Mouse (Mus musculus) stomach, embryonic 15.5 days (tissue): ENCODE data around the gene Nsun2. TPM values are rescaled to one million over a fixed set of nuclear protein-coding genes. Genes with fewer than 3 reads are reported as not detected.

Experiments used
- ATAC-seq: fragments of 200-750 bp; cut with Nextera tagmentation; 2 replicates; pipeline ENCODE4 v1.8.0; 2017; ENCODE audit warnings: low read depth, moderate number of reproducible peaks, moderate TSS enrichment; ENCODE audit not compliant: insufficient read depth, low FRiP score
- H3K27ac ChIP-seq: fragments of 300-500 bp; sonication (generic); 2 replicates; pipeline ENCODE4 v1.5.1; 2015; ENCODE audit warnings: mild to moderate bottlenecking, inconsistent platforms
- H3K27me3 ChIP-seq: fragments of 300-500 bp; sonication (generic); replicated peaks from 2 replicates; pipeline ENCODE4 v1.6.1; 2015; ENCODE audit warnings: inconsistent platforms
- H3K36me3 ChIP-seq: fragments of 300-500 bp; sonication (generic); 2 replicates; pipeline ENCODE4 v1.6.1; 2015; ENCODE audit warnings: inconsistent platforms
- H3K4me1 ChIP-seq: fragments of 300-500 bp; sonication (generic); 2 replicates; pipeline ENCODE4 v1.6.1; 2015; ENCODE audit warnings: inconsistent platforms
- H3K4me2 ChIP-seq: fragments of 300-500 bp; sonication (generic); 2 replicates; pipeline ENCODE4 v1.6.1; 2015; ENCODE audit warnings: mild to moderate bottlenecking, inconsistent platforms
- H3K4me3 ChIP-seq: fragments of 300-500 bp; sonication (generic); replicated peaks from 2 replicates; pipeline ENCODE4 v1.5.1; 2015; ENCODE audit warnings: inconsistent platforms
- H3K9ac ChIP-seq: fragments of 300-500 bp; sonication (generic); 2 replicates; pipeline ENCODE4 v1.6.1; 2015; ENCODE audit warnings: inconsistent platforms
- H3K9me3 ChIP-seq: fragments of 300-500 bp; sonication (generic); 2 replicates; pipeline ENCODE4 v1.6.1; 2016; ENCODE audit warnings: inconsistent platforms
- WGBS: fragments of 180-500 bp; shearing (Covaris S2); methylation state at CpG from one replicate; pipeline ENCODE4 v1.1.7; 2015; 5-methylcytosine and 5-hydroxymethylcytosine counted together
- polyA plus RNA-seq: library from polyadenylated mRNA; unstranded; fragments of >200 nt; fragmentation: Nextera tagmentation; extraction: Ambion mirVana; gene quantifications from 2 replicates; pipeline ENCODE4 v1.2.1, GENCODE M21; 2015

Nsun2 gene
- polyA plus RNA-seq, 1 experiment from 2014 or later = 117 TPM

DNA sequence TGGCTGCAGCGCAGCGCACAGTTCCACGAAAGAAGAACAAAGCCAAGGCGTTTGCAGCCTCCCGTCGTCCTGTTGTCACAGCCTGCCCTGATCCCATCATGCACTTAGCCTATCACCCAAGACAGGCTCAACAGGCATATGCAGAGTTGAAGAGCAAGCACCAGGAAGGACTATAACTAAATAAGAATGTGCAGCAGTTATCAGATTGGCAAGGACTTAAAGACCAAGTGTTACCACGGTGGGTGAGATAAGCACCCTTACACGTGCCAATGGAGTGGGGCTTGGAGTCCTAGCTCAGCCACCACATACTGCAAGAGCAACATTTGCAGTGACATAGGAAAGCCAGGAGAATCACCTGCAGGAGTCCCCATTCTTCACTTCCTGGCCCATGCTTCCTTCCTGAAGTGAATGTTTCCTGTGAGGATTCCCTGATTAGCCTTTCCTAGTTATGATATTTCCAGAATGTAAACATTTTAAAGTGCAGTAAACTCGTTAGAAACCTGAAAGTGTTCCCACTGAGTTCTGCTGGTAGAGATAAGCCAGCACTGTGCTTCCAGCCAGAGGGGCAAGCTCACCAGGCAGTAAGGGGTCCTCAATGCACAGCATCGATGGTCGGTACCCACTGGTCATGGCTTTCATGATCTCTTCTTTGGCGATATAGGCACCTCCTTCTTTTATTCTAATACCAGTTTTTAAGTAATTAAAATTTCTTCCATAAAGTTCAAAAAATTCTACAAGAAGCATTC is 27.0 kb upstream of the Nsun2 start:
- Histone ChIP-seq H3K9ac (no peak overlapping the region), H3K9me3 (no peaks in the 10 kb centered on the region), H3K4me2 (no peak overlapping the region), H3K4me1 (no peaks in the 10 kb centered on the region), H3K4me3 (no peak overlapping the region), H3K27ac (no peak overlapping the region), H3K27me3 (no peaks in the 10 kb centered on the region), H3K36me3 (peaks cover 48% of the 10 kb centered on the region)
- ATAC-seq = peak; percentile 70; the same call in 1 of the 2 replicates
- 81% methylated on average over 12 of the region's 12 CpGs for WGBS

DNA sequence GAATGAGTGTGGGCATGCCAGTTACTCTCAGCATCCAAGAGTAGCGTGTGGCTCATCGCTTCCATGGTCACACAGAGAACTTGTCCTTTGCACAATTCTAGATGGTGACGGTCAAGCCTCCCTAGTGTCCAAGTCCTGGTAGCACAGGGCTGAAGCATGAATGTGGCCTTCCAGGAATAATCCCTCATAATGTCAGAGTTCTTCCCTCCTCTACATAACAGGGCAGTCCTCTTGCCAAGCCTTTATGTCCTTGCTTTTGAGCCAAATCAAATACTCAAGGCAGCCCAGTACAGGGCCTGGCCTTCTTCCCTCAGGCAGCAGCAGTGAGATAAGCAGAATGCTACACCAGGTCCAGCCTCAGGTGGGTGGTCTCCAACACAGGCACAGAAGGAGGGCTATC is 25.9 kb upstream of the Nsun2 start:
- Histone ChIP-seq H3K27ac (no peak overlapping the region), H3K4me2 (no peak overlapping the region), H3K36me3 (peaks cover 47% of the 10 kb centered on the region), H3K9ac (no peak overlapping the region), H3K27me3 (no peaks in the 10 kb centered on the region), H3K4me1 (no peaks in the 10 kb centered on the region), H3K4me3 (no peak overlapping the region), H3K9me3 (no peaks in the 10 kb centered on the region)
- WGBS = 96% methylated on average over 3 of the region's 3 CpGs
- ATAC-seq = no peak

DNA sequence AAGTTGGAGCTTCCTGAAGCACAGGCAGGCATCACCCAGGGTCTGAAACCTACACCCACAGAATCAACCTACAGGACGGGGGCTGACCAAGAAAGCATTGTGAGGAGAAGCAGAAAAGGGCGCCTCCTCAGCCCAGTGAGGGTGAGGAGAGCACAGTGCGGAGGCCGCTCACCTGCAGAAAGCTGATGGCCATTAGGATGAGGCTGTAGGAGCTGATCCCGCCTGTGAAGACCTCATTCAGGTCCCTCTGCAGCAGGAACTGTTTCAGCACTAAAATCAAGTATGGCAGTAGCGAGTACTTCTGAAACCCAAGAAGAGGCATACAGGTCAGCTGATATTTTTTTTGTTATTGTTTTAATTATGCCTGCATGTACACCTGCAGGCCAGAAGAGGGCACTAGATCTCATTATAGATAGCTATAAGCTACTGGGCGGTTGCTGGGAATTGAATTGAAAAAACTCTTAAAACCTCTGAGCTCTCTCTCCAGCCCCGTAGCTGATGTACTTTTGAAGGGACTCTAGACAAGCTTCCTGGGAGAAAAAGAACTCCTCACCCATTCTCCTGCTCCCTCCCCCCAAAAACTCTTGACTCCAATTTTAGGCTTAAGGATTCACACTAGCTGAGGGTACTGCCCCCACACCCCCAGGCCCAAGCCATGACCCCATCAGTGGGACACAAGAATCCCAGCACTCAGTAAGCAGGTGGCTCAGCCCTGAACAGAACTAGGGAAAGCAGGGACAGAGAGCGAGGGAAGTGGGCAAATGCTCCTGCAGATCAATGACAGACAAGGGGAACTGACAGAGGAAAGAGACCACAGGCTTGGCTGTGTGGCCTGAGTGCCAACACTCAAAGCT is 23.9 kb upstream of the Nsun2 start:
- 63% methylated on average over 9 of the region's 9 CpGs for WGBS
- Histone ChIP-seq H3K9ac (no peak overlapping the region), H3K36me3 (peaks cover 34% of the 10 kb centered on the region), H3K4me2 (no peak overlapping the region), H3K27ac (no peak overlapping the region), H3K9me3 (no peaks in the 10 kb centered on the region), H3K4me3 (no peak overlapping the region), H3K4me1 (no peaks in the 10 kb centered on the region), H3K27me3 (no peaks in the 10 kb centered on the region)
- no peak for ATAC-seq

DNA sequence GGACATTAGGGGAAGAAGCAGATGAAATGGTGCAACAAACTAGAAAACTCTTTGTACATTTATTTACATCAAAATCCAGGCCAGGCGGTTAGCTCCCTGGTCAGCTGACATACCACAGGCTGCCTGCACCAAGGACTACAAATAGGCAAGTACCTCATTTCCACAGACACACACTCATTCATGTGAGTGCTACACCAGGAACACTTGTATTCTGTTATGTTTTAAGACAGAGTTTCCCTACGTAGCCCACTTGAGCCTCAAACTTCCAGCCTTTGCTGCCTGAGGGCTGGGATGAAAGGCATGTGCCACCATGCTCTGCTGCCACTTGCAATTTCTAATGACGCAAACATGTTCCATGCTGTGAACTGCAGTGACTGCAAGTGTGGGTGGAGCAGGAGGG is 18.5 kb upstream of the Nsun2 start:
- Histone ChIP-seq H3K27ac (no peak overlapping the region), H3K27me3 (no peaks in the 10 kb centered on the region), H3K9me3 (no peaks in the 10 kb centered on the region), H3K4me1 (peaks cover 5% of the 10 kb centered on the region; the same call in 1 of the 2 replicates), H3K4me3 (no peak overlapping the region), H3K36me3 (peaks cover 17% of the 10 kb centered on the region), H3K4me2 (no peak overlapping the region), H3K9ac (no peak overlapping the region)
- WGBS = 80% methylated on average over 3 of the region's 3 CpGs
- no peak for ATAC-seq

DNA sequence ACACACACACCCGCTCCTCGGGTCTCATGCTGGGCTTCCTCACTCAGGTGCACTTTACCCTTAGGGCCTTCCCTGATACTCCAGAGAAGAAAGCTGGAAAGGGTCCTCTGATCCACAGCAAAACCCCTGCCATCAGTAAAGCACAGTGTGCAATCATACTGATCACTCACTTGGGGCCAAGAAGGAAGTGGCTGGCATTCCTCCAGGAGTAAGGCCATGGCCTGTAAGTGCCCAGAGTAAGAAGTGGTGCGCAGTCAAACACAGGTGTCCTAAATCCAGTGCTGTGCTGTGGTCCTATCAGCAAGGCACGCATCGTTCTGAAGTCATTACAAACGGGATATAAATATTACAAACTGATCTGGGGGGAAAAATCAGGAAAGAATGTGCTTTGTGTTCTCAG is 16.1 kb upstream of the Nsun2 start:
- 60% methylated on average over 6 of the region's 6 CpGs for WGBS
- ATAC-seq = no peak

DNA sequence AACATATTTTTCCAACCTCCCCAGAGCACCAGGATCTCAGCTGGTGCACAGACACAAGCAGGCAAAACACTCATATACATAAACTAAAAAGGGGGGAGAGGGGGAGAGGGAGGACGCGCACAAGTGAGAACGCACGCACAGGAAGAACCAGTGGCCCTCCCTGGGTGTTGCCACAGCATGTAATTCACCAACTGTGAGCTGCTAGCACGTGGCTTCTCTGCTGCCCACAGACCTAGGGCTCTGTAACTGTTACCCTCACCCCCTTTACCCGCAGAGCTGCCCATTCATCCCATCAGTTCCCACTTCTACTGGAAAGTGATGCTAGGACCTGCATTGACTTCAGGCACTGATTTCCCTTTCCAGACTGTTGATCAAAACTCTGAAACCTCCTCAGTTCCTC is 14.4 kb upstream of the Nsun2 start:
- H3K36me3 ChIP-seq = no peaks in the 10 kb centered on the region
- no peaks in the 10 kb centered on the region for H3K27me3 ChIP-seq
- no peak for ATAC-seq
- H3K9me3 ChIP-seq = no peaks in the 10 kb centered on the region
- H3K4me1 ChIP-seq = peaks cover 12% of the 10 kb centered on the region
- WGBS = 81% methylated on average over 6 of the region's 6 CpGs
- H3K27ac ChIP-seq = no peak overlapping the region
- no peak overlapping the region for H3K9ac ChIP-seq
- H3K4me3 ChIP-seq = no peak overlapping the region
- H3K4me2 ChIP-seq = no peak overlapping the region

More for the DNA sequence above, 16.1 kb upstream of the Nsun2 start:
- H3K9me3 ChIP-seq = no peaks in the 10 kb centered on the region
- no peak overlapping the region for H3K27ac ChIP-seq
- no peak overlapping the region for H3K9ac ChIP-seq
- H3K4me3 ChIP-seq = no peak overlapping the region
- no peaks in the 10 kb centered on the region for H3K27me3 ChIP-seq
- H3K4me2 ChIP-seq = no peak overlapping the region
- H3K4me1 ChIP-seq = peaks cover 10% of the 10 kb centered on the region
- peaks cover 6% of the 10 kb centered on the region for H3K36me3 ChIP-seq

DNA sequence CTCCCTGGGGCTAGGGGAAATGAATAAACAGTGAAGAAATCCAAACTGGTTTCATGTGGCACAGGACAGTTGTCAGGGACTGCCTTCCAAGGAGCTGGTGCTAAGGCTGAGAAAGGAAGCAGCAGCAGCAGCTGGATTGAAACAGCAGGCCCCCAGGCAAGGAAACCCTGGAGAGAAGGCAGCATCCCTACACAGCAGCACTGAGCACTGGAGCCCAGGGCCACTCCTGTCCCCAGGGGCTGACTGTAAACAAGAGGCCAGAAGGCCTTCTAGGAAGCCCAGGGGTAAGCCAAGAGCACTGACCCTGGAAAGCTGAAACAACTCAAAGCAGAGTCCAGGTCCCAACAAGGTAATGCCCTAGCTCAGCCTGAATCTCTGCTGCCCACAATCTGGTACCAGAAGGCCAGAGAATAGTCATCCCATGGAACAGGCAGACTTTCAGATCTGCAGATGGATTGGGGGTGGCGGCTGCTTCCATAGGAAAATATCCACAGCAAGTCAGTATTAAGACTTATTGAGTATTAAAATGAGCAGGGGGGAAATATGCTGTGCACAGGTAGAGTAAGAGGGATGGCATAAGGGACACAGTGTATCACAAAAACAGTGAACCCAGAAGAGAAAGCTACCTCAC is 11.3 kb upstream of the Nsun2 start:
- no peak overlapping the region for H3K4me2 ChIP-seq
- H3K4me3 ChIP-seq = no peak overlapping the region
- no peak for ATAC-seq
- no peak overlapping the region for H3K27ac ChIP-seq
- WGBS = 94% methylated on average over 1 of the region's 1 CpGs
- no peaks in the 10 kb centered on the region for H3K36me3 ChIP-seq
- H3K27me3 ChIP-seq = no peaks in the 10 kb centered on the region
- H3K9ac ChIP-seq = no peak overlapping the region
- no peaks in the 10 kb centered on the region for H3K9me3 ChIP-seq
- peaks cover 22% of the 10 kb centered on the region for H3K4me1 ChIP-seq

DNA sequence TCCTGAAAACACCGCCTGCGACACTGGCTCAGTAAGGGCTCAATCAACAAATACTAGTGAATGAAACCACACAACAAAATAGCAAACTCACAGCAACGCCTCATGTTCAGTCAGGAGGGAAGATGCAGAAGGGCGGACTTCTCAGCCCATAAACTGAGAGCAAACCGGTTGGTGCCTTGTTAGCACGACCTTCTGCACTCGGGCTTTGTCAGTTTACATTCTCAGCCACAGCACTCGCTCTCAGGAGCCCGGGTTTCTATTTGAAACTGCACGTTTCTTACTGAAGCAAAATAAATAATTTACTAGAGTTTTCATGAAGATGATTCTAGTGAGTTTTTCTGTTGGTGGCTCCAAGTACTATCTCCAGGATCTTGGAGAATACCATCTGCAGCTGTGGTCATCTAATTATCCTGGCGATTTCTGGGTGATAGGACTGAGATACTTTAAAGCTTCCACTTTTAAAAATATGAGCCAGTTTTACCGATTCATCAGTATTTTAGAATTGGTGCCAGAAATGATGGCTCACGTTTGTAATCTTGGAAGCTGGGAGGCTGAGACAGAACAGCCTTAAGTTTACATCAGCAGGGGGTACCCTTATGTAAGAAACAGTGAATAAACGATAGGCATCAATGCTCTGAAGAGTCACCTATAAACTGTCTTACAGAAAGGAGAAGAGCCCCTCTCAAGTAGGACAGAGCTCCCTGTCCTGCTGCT is 9.9 kb upstream of the Nsun2 start:
- Histone ChIP-seq H3K9ac (no peak overlapping the region), H3K27me3 (no peaks in the 10 kb centered on the region), H3K4me2 (no peak overlapping the region), H3K36me3 (no peaks in the 10 kb centered on the region), H3K9me3 (no peaks in the 10 kb centered on the region), H3K4me1 (peaks cover 18% of the 10 kb centered on the region), H3K27ac (no peak overlapping the region), H3K4me3 (no peak overlapping the region)
- 36% methylated on average over 14 of the region's 14 CpGs for WGBS
- ATAC-seq = no peak

DNA sequence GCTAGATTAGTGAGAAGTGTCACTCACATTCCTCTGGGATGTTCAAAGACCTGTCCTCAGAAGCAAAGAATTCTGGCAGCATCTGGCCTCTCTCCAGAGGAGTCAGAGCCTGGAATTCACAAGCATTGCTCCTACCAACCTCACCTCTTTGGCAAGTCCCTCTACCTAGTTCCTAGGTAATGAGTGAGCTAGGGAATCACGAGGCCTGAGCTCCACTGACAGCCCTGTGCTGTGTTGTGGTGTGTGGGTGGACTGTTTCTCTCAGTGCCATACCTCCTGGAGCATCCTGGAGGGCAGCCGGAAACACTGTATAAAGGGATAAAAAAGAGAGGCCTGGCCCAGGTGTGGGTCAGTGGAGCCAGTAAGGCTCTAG is 9.4 kb upstream of the Nsun2 start:
- peaks cover 18% of the 10 kb centered on the region for H3K4me1 ChIP-seq
- no peak overlapping the region for H3K4me3 ChIP-seq
- H3K4me2 ChIP-seq = no peak overlapping the region
- no peaks in the 10 kb centered on the region for H3K36me3 ChIP-seq
- H3K27me3 ChIP-seq = no peaks in the 10 kb centered on the region
- 65% methylated on average over 2 of the region's 2 CpGs for WGBS
- ATAC-seq = no peak
- H3K9me3 ChIP-seq = no peaks in the 10 kb centered on the region
- no peak overlapping the region for H3K27ac ChIP-seq
- no peak overlapping the region for H3K9ac ChIP-seq

DNA sequence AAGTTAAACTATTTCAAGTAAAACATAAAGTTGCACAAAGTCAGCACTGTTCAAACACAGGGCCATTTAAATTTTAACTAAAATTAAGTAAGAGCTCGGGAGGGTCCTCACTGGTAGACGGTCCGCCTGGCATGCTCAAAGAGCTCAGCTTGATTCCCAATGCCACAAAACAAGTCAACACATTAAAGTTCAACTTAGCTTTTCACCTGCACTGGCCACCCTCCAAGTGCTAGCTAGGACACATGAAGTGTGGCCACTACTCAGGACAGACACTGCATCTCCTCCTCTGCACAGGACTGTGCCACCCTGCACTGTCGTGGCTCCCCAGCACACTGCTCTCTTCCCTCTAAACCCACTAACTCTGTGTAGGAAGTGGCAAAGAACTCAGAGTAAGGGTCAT is 7.7 kb upstream of the Nsun2 start:
- H3K9me3 ChIP-seq = no peaks in the 10 kb centered on the region
- H3K4me2 ChIP-seq = no peak overlapping the region
- no peak overlapping the region for H3K9ac ChIP-seq
- peaks cover 20% of the 10 kb centered on the region for H3K4me1 ChIP-seq
- no peak; the same call in 1 of the 2 replicates for ATAC-seq
- no peak overlapping the region for H3K27ac ChIP-seq
- no peak overlapping the region for H3K4me3 ChIP-seq
- H3K27me3 ChIP-seq = no peaks in the 10 kb centered on the region
- H3K36me3 ChIP-seq = no peaks in the 10 kb centered on the region
- 68% methylated on average over 4 of the region's 4 CpGs for WGBS

DNA sequence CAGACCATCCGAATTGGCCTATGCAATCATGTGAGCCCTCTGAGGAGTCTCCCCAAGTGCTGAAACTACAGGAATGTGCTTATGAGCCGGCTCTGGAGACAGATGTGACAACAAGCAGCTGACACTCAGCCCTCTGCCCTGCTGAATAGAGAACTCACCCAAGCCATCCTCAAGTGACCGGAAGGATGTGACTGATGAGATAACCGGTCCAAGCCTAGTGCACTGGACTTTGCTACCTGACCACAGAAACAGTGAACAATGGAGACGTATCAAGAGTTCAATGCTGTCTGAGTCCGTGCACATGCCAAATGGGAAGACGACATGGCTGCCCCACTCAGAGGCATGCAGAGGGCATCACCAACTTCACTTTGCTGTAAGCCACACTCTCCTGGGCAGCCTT is 5.0 kb upstream of the Nsun2 start:
- Histone ChIP-seq H3K36me3 (no peaks in the 10 kb centered on the region), H3K9me3 (no peaks in the 10 kb centered on the region), H3K4me2 (no peak overlapping the region), H3K9ac (no peak overlapping the region), H3K4me3 (no peak overlapping the region), H3K4me1 (peaks cover 33% of the 10 kb centered on the region), H3K27me3 (no peaks in the 10 kb centered on the region), H3K27ac (no peak overlapping the region)
- ATAC-seq = no peak
- 81% methylated on average over 7 of the region's 7 CpGs for WGBS
